Mouse (Mus musculus) cerebellum, adult 9-10 months (tissue): ENCODE data around the gene Serping1.
A peak's percentile ranks its signal among the peaks of the same experiment; 100 is the strongest.
"Not testable (repeated sequence)": the region's sequence is repeated elsewhere in the genome, so short reads cannot be mapped to it uniquely, and the experiment has no call there.

ENCODE experiments used
- DNase-seq: peaks from one replicate; pipeline ENCODE4 v3.0.0; 2022

Serping1 gene

DNA sequence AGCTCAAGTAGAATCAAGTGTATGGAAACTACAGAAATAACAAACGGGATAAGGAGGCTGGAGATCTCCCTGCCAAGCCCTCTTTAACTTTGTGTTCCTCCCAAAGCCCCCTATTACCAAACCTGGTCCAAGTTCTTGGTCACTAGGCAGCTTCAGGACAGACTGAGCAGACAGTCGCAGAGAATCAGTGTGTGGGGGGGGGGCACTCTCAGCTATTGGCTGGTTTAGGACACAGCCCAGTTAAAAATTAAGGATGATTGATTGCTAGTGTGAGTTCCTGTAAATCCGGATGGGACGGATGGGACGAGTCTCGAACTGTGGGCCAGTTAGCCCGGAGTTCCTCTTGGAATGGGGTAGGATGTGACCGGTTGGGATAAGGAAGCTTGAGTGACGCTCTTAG, at the start of gene Serping1:
Gene Serping1 (minus strand): TSS at position 204 of the 400 bp plus-strand sequence.
- peak; percentile 37 for DNase-seq

GRCm38 (mm10) chr2:84823237-84823636, 48.0 kb upstream of the Serping1 start:
- DNase-seq: no peak

GRCm38 (mm10) chr2:84822552-84822951, 47.3 kb upstream of the Serping1 start, which contains the start of gene Smtnl1:
Gene Smtnl1 (minus strand): TSS chr2:84822652.
- no peak for DNase-seq

- no peak for DNase-seq
Observed at GRCm38 (mm10) chr2:84819861-84820260, 44.6 kb upstream of the Serping1 start.

GRCm38 (mm10) chr2:84812676-84813075, 37.4 kb upstream of the Serping1 start:
- no peak for DNase-seq

DNA sequence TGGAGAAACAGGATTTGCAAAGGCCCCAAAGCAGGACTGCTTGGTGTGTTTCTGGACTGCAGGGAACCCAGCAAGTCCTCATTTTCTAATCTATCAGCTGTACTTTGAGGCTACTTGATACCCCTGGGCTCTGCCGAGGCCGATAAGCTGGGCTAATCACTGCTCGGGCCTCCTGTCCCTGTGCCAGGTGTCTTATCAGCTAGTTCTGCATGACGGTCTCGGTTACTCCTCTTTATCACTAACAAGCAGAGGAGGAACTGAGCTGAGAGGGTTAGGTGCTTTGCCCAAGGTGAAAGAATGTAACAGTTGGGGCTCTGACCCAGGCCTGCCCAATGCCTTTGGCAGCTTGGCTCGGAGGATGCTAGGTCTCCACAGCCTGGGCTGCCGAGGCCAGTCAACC, 36.6 kb upstream of the Serping1 start:
- DNase-seq: no peak

GRCm38 (mm10) chr2:84810886-84811577, 35.8 kb upstream of the Serping1 start:
- DNase-seq: peak; percentile 87

DNA sequence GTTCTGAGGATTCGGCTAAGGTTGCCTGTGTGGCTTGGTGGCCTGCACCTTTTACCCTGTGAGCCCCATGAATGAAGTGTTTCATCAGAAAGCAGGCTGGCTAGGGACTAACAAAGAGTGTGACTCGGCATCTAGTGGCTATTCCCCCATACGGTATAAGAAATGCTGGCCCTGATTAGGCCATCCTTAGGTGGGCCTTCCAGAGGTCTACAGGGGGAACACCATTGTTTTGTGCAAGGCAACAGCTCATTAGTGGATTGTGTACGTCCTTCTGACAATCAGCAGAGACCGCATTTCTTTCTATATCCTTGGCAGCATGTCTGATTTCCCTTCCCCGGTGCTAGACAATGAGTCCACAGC, 35.3 kb upstream of the Serping1 start:
- DNase-seq: no peak

DNA sequence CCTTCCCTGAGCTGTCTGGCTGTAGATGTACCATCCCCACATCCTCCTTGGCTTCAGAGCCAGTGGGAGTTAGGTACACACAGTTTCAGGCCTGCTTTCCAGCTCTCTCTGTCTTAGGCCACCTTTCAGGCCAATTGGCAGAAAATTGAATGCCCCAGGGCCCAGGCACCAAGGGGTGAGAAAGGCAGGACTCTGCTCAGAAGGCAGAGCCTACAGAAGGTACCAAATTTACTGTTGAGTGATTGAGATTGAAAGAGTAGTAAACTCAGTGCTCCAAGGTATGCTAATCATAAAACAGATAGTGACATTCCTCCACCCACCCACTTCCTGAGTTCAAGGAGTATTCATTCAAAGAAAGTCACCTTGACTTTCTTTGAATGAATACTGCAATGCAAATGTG, 34.1 kb upstream of the Serping1 start:
- no peak for DNase-seq

DNA sequence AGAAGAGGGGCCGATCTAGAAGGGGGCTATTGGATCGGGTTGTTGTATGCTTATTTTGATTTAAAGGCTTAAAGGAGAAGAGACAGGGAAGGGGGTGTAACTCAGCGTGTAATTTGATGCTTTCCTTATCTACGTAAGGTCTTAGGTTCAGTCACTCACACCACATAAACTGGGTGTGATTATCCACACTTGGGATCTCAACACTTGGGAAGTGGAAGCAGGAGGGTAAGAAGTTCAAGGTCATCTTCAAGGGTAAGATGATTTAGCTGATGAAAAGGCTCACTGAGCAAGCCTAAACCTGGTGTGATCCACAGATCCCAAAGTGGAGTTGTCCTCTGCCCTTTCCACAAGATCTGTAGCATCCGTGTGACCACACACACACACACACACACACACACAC, 31.3 kb upstream of the Serping1 start:
- no peak for DNase-seq

GRCm38 (mm10) chr2:84803963-84804362, 28.7 kb upstream of the Serping1 start:
- no peak for DNase-seq

DNA sequence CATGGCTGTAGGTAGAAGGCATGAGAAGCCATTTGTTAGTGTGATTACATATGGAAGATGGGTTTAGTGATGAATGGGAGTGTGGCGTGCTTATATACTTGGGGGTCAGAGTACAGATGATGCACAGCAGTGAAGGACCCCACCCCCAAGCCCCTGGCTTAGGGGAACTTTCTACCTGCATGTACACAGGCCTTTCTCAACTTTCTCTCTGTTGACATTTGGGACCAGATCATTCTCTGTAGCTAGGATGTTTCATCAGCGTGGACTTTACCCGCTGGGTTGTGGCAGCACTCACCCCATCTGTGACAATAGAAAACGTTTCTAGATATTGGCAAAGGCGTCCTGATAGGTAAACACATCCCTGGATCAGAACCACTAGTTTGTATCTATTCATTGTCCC, 26.0 kb upstream of the Serping1 start:
- DNase-seq: not testable (repeated sequence)

- no peak for DNase-seq
Observed at GRCm38 (mm10) chr2:84800304-84800703, 25.1 kb upstream of the Serping1 start.

DNA sequence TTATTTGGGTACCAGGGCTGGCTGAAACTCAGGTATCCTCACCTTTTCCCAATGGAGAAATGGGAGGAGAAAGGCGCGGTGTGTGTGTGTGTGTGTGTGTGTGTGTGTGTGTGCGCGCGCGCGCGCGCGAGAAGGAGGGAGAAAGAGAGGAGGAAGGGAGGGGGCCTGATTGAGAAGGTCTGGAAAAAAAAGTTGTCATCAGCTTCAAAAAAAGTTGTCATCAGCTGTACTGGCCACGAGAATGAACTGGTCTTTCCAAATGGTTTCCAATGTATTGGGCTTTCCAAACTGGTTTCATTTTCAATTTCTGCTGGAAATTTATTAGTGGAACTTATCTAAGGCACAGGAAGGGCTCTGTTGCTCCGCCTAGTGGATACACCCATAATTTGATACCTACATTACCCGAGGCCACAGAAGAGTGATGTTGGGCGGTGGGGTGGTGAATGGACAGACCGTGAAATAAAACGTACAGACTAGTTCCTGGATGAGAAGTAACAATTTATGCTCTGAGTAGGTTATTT, 23.9 kb upstream of the Serping1 start:
- DNase-seq: peak; percentile 84

DNA sequence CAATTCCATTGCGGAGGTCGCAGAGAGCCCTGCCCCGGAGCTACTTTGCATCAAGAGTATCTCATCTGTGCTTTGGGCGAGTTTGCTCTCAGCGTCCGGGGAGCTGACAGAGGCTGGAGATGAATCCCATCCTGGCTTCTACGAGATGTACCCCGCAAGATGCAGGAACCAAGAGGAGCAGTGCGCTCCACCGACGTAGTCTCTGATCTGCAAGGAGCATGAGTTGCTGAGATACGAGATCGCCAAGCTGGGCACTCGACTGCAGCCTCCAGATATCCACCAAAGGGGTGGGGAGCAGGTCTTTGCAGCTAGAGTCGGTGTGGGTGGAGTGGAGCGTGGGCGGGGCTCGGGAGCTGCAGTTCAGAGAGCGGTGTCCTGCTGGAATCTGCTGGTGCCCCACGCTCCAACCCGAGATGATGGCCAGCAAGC, 23.3 kb upstream of the Serping1 start, which contains the start of gene Ube2l6:
Gene Ube2l6 (plus strand): TSS at position 336 of the 429 bp plus-strand sequence.
- peak; percentile 72 for DNase-seq

GRCm38 (mm10) chr2:84797833-84798492, 22.7 kb upstream of the Serping1 start:
- peak; percentile 92 for DNase-seq

DNA sequence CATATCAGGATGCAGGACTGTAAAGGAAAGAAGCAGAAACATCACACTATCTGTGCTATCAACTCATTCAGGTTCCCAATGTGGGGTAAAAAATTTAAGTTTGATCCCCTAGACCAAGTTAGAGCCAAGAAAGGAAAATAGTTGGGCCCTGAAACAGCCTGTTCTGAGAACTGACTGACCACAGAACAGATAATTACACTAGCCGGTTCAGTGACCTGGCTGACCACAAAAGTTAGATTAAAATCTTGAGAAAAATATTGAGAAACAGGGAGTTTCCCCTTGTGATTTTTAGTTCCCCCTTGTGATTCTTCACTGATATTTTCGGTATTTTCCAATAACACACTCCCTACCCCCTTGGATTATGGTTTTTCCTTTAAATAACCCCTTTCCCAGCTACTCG, 18.6 kb upstream of the Serping1 start:
- DNase-seq: no peak

DNA sequence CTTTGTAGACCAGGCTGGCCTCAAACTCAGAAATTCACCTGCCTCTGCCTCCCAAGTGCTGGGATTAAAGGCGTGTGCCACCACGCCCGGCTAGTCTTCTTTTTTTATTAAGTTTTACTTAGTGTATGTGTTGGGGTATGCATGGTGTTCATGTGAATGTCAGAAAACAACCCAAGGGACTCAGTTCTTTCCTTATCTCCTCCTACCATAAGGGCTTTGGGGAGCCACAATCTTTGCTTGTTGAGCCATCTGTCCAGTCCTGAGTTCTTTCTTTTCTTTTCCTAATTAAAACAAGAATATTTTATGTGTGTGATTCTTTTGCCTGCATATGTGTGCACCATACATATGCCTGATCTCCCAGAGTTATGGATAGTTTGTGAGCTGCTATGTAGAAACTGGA, 17.9 kb upstream of the Serping1 start:
- no peak for DNase-seq

DNA sequence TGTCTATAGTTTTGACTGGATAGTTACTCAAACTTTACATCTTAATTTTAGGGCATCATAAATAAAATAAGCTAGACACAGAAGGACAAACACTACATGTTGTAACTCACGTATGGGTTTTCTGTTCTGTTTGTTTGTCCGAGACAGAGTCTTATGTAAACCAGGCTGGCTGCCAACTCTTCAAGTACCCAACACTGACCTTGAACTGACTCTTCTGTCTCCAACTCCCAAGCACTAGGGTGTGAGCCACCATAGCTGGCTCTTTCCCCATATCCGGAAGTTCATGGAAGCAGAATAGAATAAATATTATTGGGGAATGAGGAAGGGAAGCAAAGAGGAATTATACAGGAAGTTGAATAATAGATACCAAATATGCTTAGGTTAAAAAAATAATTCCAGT, 17.3 kb upstream of the Serping1 start:
- no peak for DNase-seq

DNA sequence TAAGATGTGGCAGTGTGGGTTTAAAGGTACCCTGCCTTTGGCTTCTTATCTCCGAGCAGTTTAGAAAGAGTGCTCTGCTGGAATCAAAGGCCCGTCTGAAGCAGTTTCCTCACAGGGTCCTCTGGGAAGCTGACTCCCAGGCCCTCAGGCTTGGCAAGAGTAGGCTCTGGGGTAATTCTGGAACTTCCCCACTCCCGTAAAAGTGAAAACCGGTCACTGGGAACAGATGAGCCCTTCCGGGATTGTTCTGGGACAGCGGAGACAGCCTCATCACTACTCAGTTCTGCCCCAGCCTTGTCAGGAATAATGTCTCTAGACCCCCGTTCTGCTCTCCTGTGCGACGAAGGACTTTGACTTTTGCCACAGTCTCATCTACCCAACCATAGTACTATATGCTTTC, 15.2 kb upstream of the Serping1 start:
- no peak for DNase-seq

- no peak for DNase-seq
Observed at GRCm38 (mm10) chr2:84788316-84788715, 13.1 kb upstream of the Serping1 start.

GRCm38 (mm10) chr2:84783840-84784566, 8.8 kb upstream of the Serping1 start:
- DNase-seq: no peak

GRCm38 (mm10) chr2:84783315-84783714, 8.1 kb upstream of the Serping1 start:
- DNase-seq: no peak

DNA sequence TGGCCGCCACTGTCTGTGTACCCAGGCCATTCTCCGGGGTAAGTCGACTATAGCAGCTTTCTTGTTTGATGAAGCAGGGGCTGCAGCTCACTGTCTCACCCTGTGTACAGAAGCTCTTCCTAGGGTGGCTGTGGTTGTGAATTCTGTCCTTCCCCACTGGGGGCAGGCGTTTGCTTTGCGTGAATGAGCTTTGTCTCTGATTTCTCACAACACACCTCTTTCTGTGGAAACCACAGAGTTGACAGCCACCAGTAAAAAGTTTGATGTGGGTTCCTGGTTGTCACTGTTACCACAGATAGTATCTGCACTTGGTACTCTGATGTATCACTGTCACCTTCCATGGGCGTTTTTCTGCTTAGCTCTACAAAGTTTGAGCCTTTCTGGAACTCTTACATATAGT, 4.0 kb upstream of the Serping1 start:
- DNase-seq: no peak
